In the genomic region with DNA sequence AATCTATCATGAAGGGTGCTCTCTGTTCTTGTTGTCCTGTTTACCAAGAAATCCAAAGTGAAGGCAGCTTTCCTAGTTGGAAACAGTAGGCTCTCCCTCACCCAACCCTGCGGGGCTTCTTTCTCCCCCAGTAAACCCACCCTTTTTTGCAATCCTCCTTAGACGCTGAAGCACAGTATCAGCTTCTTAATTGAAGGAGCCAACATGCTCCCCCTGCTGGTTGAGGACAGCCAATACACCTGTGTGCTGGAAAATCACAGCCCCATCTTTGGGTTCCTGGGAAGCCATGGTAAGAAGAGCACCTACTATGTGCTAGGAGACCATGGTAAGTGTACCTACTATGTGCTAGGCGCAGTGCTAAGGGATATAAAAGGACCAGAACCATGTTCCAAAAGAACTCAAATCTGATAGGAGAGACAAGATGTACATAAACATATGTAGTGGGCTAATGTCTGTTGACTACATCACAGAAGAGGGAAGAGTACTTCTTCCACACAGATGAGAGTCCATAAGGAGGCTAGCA, we compare ENCODE assay signal across 10 mouse cellular contexts. TPM values are rescaled to one million over a fixed set of nuclear protein-coding genes. Genes with fewer than 3 reads are reported as not detected.
DNase-seq lines count a peak whose midpoint lies in the region; ATAC-seq lines count a peak whose summit lies in the region.
"Had no signal": no experiment of that assay in that cellular context is flagged by ENCODE, and none has a peak within 500 bp of the region (broad histone marks: within the 10 kb centered on the region; RNA-seq: fewer than 3 reads in every experiment).

No protein-coding gene starts in this region.

- peak; percentile 46 for DNase-seq in hindbrain, embryonic 10.5 days (ENCODE audit: low spot score)
- DNase-seq in thymus, postnatal 0 days (ENCODE audit: low spot score): peak; percentile 28
- DNase-seq in thymus, adult 18-20 months: no peak
- peak; percentile 54 to 68 for DNase-seq in cerebellum, postnatal 25 days
- DNase-seq in kidney, postnatal 10 days: peak; percentile 39
- DNase-seq in retina, embryonic 14.5 days (ENCODE audit: low spot score): peak; percentile 84
- DNase-seq in ovary, postnatal 14 days (ENCODE audit: low spot score): no peak

- WGBS in hindbrain, embryonic 10.5 days: 17% methylated on average over 3 of the region's 3 CpGs
- 9% methylated on average over 3 of the region's 3 CpGs for WGBS in hindbrain, embryonic 16.5 days

- H3K4me1 ChIP-seq in hindbrain, embryonic 10.5 days (replicated peaks): peaks cover 19% of the 10 kb centered on the region; the same call in 1 of the 2 replicates
- H3K4me1 ChIP-seq in hindbrain, embryonic 16.5 days (ENCODE audit: control insufficient read depth, insufficient read depth, low read depth, low read length): no peaks in the 10 kb centered on the region; the same call in 1 of the 2 replicates
- H3K4me1 ChIP-seq: embryonic facial prominence, embryonic 15.5 days had no signal

- no peaks in the 10 kb centered on the region for H3K27me3 ChIP-seq in hindbrain, embryonic 10.5 days (ENCODE audit: insufficient read depth, poor library complexity, severe bottlenecking)
- no peaks in the 10 kb centered on the region for H3K27me3 ChIP-seq in hindbrain, embryonic 16.5 days (replicated peaks; ENCODE audit: control insufficient read depth, insufficient read depth, low read length)

- H3K36me3 ChIP-seq in hindbrain, embryonic 10.5 days: no peaks in the 10 kb centered on the region
- H3K36me3 ChIP-seq in hindbrain, embryonic 16.5 days (ENCODE audit: control insufficient read depth, insufficient read depth, low read length): no peaks in the 10 kb centered on the region
- H3K36me3 ChIP-seq: embryonic facial prominence, embryonic 15.5 days; limb, embryonic 13.5 days had no signal

- no peak overlapping the region for H3K4me3 ChIP-seq in hindbrain, embryonic 10.5 days
- H3K4me3 ChIP-seq in hindbrain, embryonic 16.5 days (ENCODE audit: low read length): no peak overlapping the region
- H3K4me3 ChIP-seq: embryonic facial prominence, embryonic 15.5 days; limb, embryonic 13.5 days had no signal

- H3K9ac ChIP-seq in hindbrain, embryonic 16.5 days (ENCODE audit: low read depth, low read length): no peak overlapping the region
- H3K9ac ChIP-seq: embryonic facial prominence, embryonic 15.5 days; limb, embryonic 13.5 days had no signal

- no peak for ATAC-seq in hindbrain, embryonic 16.5 days

- H3K27ac ChIP-seq in hindbrain, embryonic 10.5 days: no peak overlapping the region
- no peak overlapping the region for H3K27ac ChIP-seq in hindbrain, embryonic 16.5 days (ENCODE audit: low read depth, low read length)
- H3K27ac ChIP-seq: embryonic facial prominence, embryonic 15.5 days; limb, embryonic 13.5 days had no signal

- no peak overlapping the region for H3K4me2 ChIP-seq in hindbrain, embryonic 16.5 days (ENCODE audit: low read length)
- H3K4me2 ChIP-seq: embryonic facial prominence, embryonic 15.5 days; limb, embryonic 13.5 days had no signal

- no peaks in the 10 kb centered on the region for H3K9me3 ChIP-seq in hindbrain, embryonic 10.5 days
- H3K9me3 ChIP-seq in hindbrain, embryonic 16.5 days (ENCODE audit: control insufficient read depth, low read length): no peaks in the 10 kb centered on the region
- H3K9me3 ChIP-seq: embryonic facial prominence, embryonic 15.5 days; limb, embryonic 13.5 days had no signal

RNA-seq across cellular contexts. Expression of gene Crtac1, which starts 12.4 kb away (rescaled TPM):
- polyA plus RNA-seq in hindbrain, embryonic 10.5 days (2016; fragmentation: Nextera tagmentation; extraction: Ambion mirVana): 5.5 and 8.8 TPM in 2 replicates
- 44.3 and 50.2 TPM in 2 replicates for polyA plus RNA-seq in hindbrain, embryonic 16.5 days (2015; fragmentation: Nextera tagmentation; extraction: Ambion mirVana)
- 0.53 and 0.87 TPM in 2 replicates for polyA plus RNA-seq in thymus, postnatal 0 days (2015; fragmentation: Nextera tagmentation; extraction: Ambion mirVana)

Comparison
In these comparisons a context has a peak if more than half of its experiments do, and no peak if none do; other contexts are left out.
1. DNase-seq: peak in hindbrain, embryonic 10.5 days (single experiment), thymus, postnatal 0 days (single experiment), cerebellum, postnatal 25 days (2 of 2), kidney, postnatal 10 days (single experiment) and retina, embryonic 14.5 days (single experiment); none in thymus, adult 18-20 months (0 of 2) and ovary, postnatal 14 days (single experiment).